Mouse (Mus musculus): ENCODE results near the gene Sumo2. TPM values are rescaled to one million over a fixed set of nuclear protein-coding genes. Genes with fewer than 3 reads are reported as not detected.

Gene Sumo2
- polyA plus RNA-seq (2015; fragmentation: Nextera tagmentation; extraction: Ambion mirVana) = 533 and 539 TPM in 2 replicates

DNA sequence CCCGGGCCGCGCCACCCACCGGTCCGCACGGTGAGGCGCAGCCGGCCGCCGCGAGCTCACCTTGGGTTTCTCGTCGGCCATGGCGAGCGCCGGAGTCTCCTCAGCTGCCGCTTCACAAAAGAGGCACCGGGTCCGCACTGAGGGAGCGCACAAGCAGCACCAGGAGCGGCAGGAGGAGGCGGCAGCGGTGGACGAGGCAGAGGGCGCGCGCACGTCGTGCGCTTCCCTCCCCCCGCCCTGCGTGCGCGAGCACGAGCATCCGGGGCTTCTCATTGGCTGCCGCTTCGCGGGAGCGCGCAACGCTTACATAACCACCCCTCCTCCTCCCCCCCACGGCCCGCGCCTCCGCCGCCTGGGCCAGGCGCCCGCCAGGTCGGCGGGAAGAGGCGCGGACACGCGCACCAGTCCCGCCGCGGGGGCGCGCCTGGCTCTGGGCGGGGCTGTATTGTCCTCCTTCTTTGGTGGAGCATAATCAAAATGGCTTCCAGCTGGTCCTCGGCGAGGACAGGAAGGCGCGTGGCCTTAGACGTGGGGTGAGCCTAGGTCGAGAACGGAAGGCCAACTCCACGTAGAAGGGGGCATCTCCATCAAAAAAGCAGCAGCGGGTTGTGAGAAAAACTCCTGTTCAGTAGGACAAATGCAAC is at the start of gene Sumo2:
TSS of gene Sumo2 (minus strand) at position 239 of the 644 bp plus-strand sequence.
- 1% methylated on average over 43 of the region's 70 CpGs for WGBS
- DNase-seq (ENCODE audit: low spot score) (peak; percentile 99), ATAC-seq (ENCODE audit: low FRiP score, low TSS enrichment) (peak; percentile 89)
- 0 out of 2 replicates have a peak, but pooled peaks cover 9% of the 10 kb centered on the region for H3K36me3 ChIP-seq (ENCODE audit: control insufficient read depth, insufficient read depth, low read length)
- peak within 1 kb of the TSS; percentile 100 for H3K27ac ChIP-seq (replicated peaks)
- no peaks in the 10 kb centered on the region for H3K9me3 ChIP-seq (ENCODE audit: control insufficient read depth, low read length)
- peak within 1 kb of the TSS; percentile 87 for H3K4me3 ChIP-seq (ENCODE audit: low read depth, low read length)
- no peaks in the 10 kb centered on the region for H3K27me3 ChIP-seq (ENCODE audit: control insufficient read depth, insufficient read depth, low read length)
- no peak for TF ChIP-seq EP300 (optimal IDR thresholded peaks at IDR 0.05)
- TF ChIP-seq CTCF (IDR thresholded peaks at IDR 0.05; ENCODE audit: low read depth) = peak; percentile 24; the same call in 1 of the 2 replicates
- peak within 1 kb of the TSS; percentile 95 for H3K9ac ChIP-seq (ENCODE audit: low read length)
- H3K4me1 ChIP-seq (replicated peaks; ENCODE audit: control insufficient read depth, insufficient read depth) = no peaks in the 10 kb centered on the region
- H3K4me2 ChIP-seq (replicated peaks; ENCODE audit: low read depth) = peak within 1 kb of the TSS; percentile 81

DNA sequence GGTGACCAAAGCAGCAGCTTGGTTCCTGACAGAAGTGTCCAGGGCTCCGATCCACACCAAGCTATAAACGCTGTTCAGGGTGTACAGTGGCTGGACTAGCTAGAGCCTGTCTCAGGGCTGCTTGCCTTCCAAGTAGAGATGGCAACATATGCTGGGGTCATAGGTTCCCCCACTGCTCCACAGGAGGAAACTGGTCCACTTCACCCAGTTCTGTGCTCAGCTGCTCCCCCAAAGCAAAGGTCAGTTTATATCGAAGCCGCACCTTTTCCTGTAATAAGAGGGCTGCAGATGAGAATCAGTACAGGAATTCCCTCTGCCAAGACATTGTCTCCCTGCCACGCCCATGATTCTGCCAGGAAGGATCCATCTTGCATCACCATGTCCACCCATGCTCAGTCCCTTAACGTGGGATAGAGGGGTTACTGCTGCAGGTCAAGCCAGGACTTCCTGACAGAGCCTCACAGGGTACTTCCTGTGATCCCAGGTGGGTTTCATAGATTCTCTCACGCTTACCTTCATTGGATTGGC is 49.6 kb upstream of the Sumo2 start:
- no peak overlapping the region for H3K4me2 ChIP-seq (replicated peaks; ENCODE audit: low read depth)
- no peak overlapping the region for H3K9ac ChIP-seq (ENCODE audit: low read length)
- H3K36me3 ChIP-seq (ENCODE audit: control insufficient read depth, insufficient read depth, low read length) = peaks cover 58% of the 10 kb centered on the region
- 0 out of 2 replicates have a peak overlapping the region, but pooled peaks have one; percentile 18 for H3K27ac ChIP-seq (replicated peaks)
- H3K27me3 ChIP-seq (ENCODE audit: control insufficient read depth, insufficient read depth, low read length) = no peaks in the 10 kb centered on the region
- H3K9me3 ChIP-seq (ENCODE audit: control insufficient read depth, low read length) = no peaks in the 10 kb centered on the region
- no peak for TF ChIP-seq EP300 (optimal IDR thresholded peaks at IDR 0.05)
- no peak for TF ChIP-seq CTCF (IDR thresholded peaks at IDR 0.05; ENCODE audit: low read depth)
- ATAC-seq (ENCODE audit: low FRiP score, low TSS enrichment) (no peak), DNase-seq (ENCODE audit: low spot score) (no peak)
- 81% methylated on average over 7 of the region's 7 CpGs for WGBS
- no peak overlapping the region for H3K4me3 ChIP-seq (ENCODE audit: low read depth, low read length)
- H3K4me1 ChIP-seq (replicated peaks; ENCODE audit: control insufficient read depth, insufficient read depth) = no peaks in the 10 kb centered on the region

DNA sequence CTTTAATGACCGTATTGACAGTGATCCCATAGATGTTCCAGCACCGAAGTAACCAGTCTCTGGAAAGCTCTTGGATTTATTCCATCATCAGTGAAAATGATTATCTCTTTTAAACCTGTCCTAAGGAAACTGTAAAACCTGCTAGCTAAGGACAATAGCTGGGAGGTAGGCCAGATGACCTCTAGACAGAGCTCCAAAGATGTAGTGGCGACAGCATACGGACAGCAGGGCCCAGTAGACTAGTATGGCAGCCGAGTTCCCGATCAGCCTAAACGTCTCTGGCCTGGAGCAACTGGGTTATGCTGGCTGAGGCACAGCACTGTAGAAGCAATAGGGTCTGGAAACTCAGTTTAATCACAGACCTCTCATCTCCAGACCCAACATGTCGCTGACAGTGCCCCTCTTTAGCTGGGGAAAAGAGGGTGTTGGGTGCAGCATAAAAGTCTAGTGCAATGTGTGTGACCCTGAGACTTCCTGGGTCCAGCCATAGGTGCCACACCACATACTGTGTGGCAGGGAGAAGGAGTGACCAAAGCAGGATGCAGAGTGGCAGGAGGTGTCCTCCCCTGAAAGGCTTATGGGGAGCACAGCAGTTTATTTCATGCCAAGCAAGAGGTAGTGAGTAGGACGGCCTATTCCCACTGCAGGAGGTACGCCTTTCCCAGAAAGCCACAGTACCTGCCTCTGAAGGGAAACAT is 48.4 kb upstream of the Sumo2 start:
- H3K4me1 ChIP-seq (replicated peaks; ENCODE audit: control insufficient read depth, insufficient read depth) = no peaks in the 10 kb centered on the region
- DNase-seq (ENCODE audit: low spot score) (no peak), ATAC-seq (ENCODE audit: low FRiP score, low TSS enrichment) (no peak)
- H3K4me2 ChIP-seq (replicated peaks; ENCODE audit: low read depth) = no peak overlapping the region
- H3K36me3 ChIP-seq (ENCODE audit: control insufficient read depth, insufficient read depth, low read length) = peaks cover 54% of the 10 kb centered on the region
- no peak overlapping the region for H3K27ac ChIP-seq (replicated peaks)
- TF ChIP-seq CTCF (IDR thresholded peaks at IDR 0.05; ENCODE audit: low read depth) = no peak
- TF ChIP-seq EP300 (optimal IDR thresholded peaks at IDR 0.05) = no peak
- H3K9me3 ChIP-seq (ENCODE audit: control insufficient read depth, low read length) = no peaks in the 10 kb centered on the region
- H3K4me3 ChIP-seq (ENCODE audit: low read depth, low read length) = no peak overlapping the region
- H3K27me3 ChIP-seq (ENCODE audit: control insufficient read depth, insufficient read depth, low read length) = no peaks in the 10 kb centered on the region
- no peak overlapping the region for H3K9ac ChIP-seq (ENCODE audit: low read length)
- WGBS = 81% methylated on average over 10 of the region's 10 CpGs

GRCm38 (mm10) chr11:115582913-115583606 is 47.0 kb upstream of the Sumo2 start:
- ATAC-seq (ENCODE audit: low FRiP score, low TSS enrichment) = no peak

DNA sequence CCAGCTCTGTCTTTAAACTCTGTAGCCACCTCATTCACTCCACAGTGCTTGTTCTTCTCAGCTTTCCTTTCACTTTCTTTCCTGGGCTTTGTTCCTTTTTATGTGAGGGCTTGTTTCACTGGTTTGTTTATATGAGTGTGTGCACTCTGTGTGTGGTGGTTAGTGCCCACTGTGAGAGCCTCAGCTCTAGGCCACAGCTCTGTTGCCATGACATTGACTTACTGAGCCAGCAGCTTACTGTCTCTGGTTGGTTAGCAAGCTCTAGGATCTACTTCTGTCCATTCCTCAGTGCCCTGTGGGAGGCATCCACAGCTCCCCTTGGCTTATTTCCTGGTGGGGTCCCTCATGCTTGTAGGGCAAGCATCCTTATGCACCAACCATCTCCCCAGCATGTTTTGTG is 43.0 kb upstream of the Sumo2 start:
- H3K36me3 ChIP-seq (ENCODE audit: control insufficient read depth, insufficient read depth, low read length) = peaks cover 20% of the 10 kb centered on the region
- no peaks in the 10 kb centered on the region for H3K4me1 ChIP-seq (replicated peaks; ENCODE audit: control insufficient read depth, insufficient read depth)
- no peaks in the 10 kb centered on the region for H3K27me3 ChIP-seq (ENCODE audit: control insufficient read depth, insufficient read depth, low read length)
- no peak overlapping the region for H3K27ac ChIP-seq (replicated peaks)
- TF ChIP-seq EP300 (optimal IDR thresholded peaks at IDR 0.05) (no peak), CTCF (IDR thresholded peaks at IDR 0.05; ENCODE audit: low read depth) (no peak)
- DNase-seq (ENCODE audit: low spot score) (no peak), ATAC-seq (ENCODE audit: low FRiP score, low TSS enrichment) (no peak)
- H3K4me2 ChIP-seq (replicated peaks; ENCODE audit: low read depth) = no peak overlapping the region
- H3K4me3 ChIP-seq (ENCODE audit: low read depth, low read length) = no peak overlapping the region
- H3K9me3 ChIP-seq (ENCODE audit: control insufficient read depth, low read length) = no peaks in the 10 kb centered on the region
- H3K9ac ChIP-seq (ENCODE audit: low read length) = no peak overlapping the region

More at GRCm38 (mm10) chr11:115582913-115583606, 47.0 kb upstream of the Sumo2 start:
- H3K27me3 ChIP-seq (ENCODE audit: control insufficient read depth, insufficient read depth, low read length) = no peaks in the 10 kb centered on the region
- no peaks in the 10 kb centered on the region for H3K4me1 ChIP-seq (replicated peaks; ENCODE audit: control insufficient read depth, insufficient read depth)
- no peak for TF ChIP-seq CTCF (IDR thresholded peaks at IDR 0.05; ENCODE audit: low read depth)
- no peak for TF ChIP-seq EP300 (optimal IDR thresholded peaks at IDR 0.05)
- no peaks in the 10 kb centered on the region for H3K9me3 ChIP-seq (ENCODE audit: control insufficient read depth, low read length)
- no peak overlapping the region for H3K4me3 ChIP-seq (ENCODE audit: low read depth, low read length)
- H3K27ac ChIP-seq (replicated peaks) = no peak overlapping the region
- no peak for DNase-seq (ENCODE audit: low spot score)
- H3K36me3 ChIP-seq (ENCODE audit: control insufficient read depth, insufficient read depth, low read length) = peaks cover 49% of the 10 kb centered on the region
- no peak overlapping the region for H3K9ac ChIP-seq (ENCODE audit: low read length)
- 69% methylated on average over 10 of the region's 10 CpGs for WGBS
- no peak overlapping the region for H3K4me2 ChIP-seq (replicated peaks; ENCODE audit: low read depth)
